Mouse (Mus musculus): ENCODE results near the gene Vkorc1l1. TPM values are rescaled to one million over a fixed set of nuclear protein-coding genes. Genes with fewer than 3 reads are reported as not detected.

Gene Vkorc1l1
- polyA plus RNA-seq, 1 experiment from 2014 or later = 17.3 TPM

DNA sequence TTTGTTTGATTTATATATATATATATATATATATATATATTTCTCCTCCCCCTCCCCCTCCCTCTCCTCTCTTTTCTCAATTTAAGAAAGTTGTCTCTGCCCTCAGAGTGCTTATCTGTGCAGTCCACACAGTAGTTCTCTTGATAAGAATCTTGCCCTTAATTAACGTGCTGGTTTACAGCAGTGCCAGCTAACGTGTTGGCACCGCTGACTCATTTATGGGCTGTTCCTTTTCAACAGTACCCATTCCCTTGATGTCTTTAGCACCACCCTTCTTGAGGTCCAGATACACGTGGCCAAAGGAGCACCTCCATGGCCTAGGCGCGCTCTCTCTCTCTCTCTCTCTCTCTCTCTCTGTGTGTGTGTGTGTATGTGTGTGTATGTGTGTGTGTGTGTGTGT is 14.0 kb downstream of the Vkorc1l1 start:
- H3K4me3 ChIP-seq (ENCODE audit: low read depth, low read length) = no peak overlapping the region
- WGBS (ENCODE audit: insufficient replicate concordance) = 24% methylated on average over 6 of the region's 6 CpGs
- no peaks in the 10 kb centered on the region for H3K9me3 ChIP-seq (replicated peaks; ENCODE audit: control insufficient read depth, low read length)
- peaks cover 28% of the 10 kb centered on the region for H3K4me1 ChIP-seq (ENCODE audit: control insufficient read depth, low read depth, low read length)
- peak overlapping the region; percentile 91 for H3K27ac ChIP-seq (ENCODE audit: low read length)
- ATAC-seq (ENCODE audit: low read depth) = peak; percentile 94
- no peaks in the 10 kb centered on the region for H3K27me3 ChIP-seq (ENCODE audit: control insufficient read depth, insufficient read depth, low read depth, low read length)
- H3K9ac ChIP-seq (ENCODE audit: low read depth, low read length) = no peak overlapping the region
- peak overlapping the region; percentile 54 for H3K4me2 ChIP-seq (ENCODE audit: low read depth, low read length)
- H3K36me3 ChIP-seq (ENCODE audit: control insufficient read depth, insufficient read depth) = peaks cover 6% of the 10 kb centered on the region; the same call in 1 of the 2 replicates

DNA sequence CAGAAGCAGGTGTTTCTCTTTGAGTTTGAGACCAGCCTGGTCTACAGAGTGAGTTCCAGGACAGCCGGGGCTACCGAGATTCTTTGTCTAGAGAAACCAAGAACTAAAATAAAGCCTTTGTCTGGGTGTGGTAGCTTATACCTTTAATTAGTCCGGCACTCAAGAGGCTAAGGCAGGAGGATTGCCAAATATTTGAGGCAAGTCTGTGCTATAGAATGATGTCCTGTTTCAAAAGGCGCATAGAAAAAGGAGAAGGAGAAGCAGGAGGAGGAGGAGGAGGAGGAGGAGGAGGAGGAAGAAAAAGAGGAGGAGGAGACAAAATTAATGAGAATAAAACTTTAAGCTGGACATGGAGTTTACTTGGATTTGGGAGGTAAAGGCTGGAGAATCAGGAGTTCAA is 21.5 kb downstream of the Vkorc1l1 start:
- ATAC-seq (ENCODE audit: low read depth) = no peak
- WGBS (ENCODE audit: insufficient replicate concordance) = 71% methylated on average over 4 of the region's 4 CpGs
- no peak overlapping the region for H3K4me3 ChIP-seq (ENCODE audit: low read depth, low read length)

DNA sequence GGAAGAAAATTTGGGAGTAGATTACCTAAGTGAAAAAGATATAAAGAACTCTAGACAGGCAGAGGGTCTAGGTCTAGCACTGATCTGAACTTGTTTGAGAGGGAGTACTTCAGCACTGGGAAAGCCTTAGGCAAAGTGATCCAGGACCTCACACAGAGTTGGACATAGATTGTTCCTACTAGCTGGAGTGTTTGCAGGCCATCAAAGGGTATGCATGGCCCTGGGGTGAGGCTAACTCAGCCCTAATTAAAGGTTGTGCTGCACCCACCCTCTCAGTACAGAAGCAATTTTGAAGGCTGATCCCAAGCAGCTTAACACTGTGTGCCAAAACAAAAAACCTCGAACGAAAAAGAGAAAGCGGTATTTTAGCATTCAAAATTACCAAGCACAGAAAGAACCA is 24.7 kb downstream of the Vkorc1l1 start:
- H3K27me3 ChIP-seq (ENCODE audit: control insufficient read depth, insufficient read depth, low read depth, low read length) = no peaks in the 10 kb centered on the region
- no peak for ATAC-seq (ENCODE audit: low read depth)
- H3K9ac ChIP-seq (ENCODE audit: low read depth, low read length) = no peak overlapping the region
- 87% methylated on average over 3 of the region's 3 CpGs for WGBS (ENCODE audit: insufficient replicate concordance)
- H3K4me1 ChIP-seq (ENCODE audit: control insufficient read depth, low read depth, low read length) = peaks cover 3% of the 10 kb centered on the region
- no peak overlapping the region for H3K27ac ChIP-seq (ENCODE audit: low read length)
- no peaks in the 10 kb centered on the region; the same call in 1 of the 2 replicates for H3K36me3 ChIP-seq (ENCODE audit: control insufficient read depth, insufficient read depth)
- no peak overlapping the region for H3K4me3 ChIP-seq (ENCODE audit: low read depth, low read length)
- H3K9me3 ChIP-seq (replicated peaks; ENCODE audit: control insufficient read depth, low read length) = no peaks in the 10 kb centered on the region
- H3K4me2 ChIP-seq (ENCODE audit: low read depth, low read length) = no peak overlapping the region

More for the DNA sequence above, 21.5 kb downstream of the Vkorc1l1 start:
- H3K9me3 ChIP-seq (replicated peaks; ENCODE audit: control insufficient read depth, low read length) = no peaks in the 10 kb centered on the region
- H3K4me2 ChIP-seq (ENCODE audit: low read depth, low read length) = no peak overlapping the region
- no peaks in the 10 kb centered on the region for H3K27me3 ChIP-seq (ENCODE audit: control insufficient read depth, insufficient read depth, low read depth, low read length)
- H3K4me1 ChIP-seq (ENCODE audit: control insufficient read depth, low read depth, low read length) = no peaks in the 10 kb centered on the region; the same call in none of the 2 replicates
- no peak overlapping the region for H3K9ac ChIP-seq (ENCODE audit: low read depth, low read length)
- peaks cover 6% of the 10 kb centered on the region; the same call in 1 of the 2 replicates for H3K36me3 ChIP-seq (ENCODE audit: control insufficient read depth, insufficient read depth)
- no peak overlapping the region for H3K27ac ChIP-seq (ENCODE audit: low read length)

DNA sequence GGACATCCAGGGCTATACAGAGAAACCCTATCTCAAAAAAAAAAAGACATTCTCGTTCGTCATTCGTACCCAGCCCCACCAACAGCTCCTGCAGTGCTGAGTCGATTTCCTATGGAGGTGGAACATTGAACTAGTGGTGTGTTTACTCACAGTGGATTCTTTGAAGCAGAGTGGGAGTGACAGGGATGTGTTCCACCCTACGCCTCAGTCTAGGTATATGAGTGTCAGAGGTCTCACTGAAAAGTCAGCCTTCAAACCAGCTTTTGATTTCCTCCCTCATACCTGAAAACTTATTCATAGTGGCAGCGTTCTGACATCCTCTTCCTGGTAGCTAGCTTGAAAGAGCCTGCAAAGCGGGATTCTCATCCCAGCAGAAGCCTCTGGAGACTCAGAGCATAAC is 26.6 kb downstream of the Vkorc1l1 start:
- peak overlapping the region; percentile 3 for H3K27ac ChIP-seq (ENCODE audit: low read length)

DNA sequence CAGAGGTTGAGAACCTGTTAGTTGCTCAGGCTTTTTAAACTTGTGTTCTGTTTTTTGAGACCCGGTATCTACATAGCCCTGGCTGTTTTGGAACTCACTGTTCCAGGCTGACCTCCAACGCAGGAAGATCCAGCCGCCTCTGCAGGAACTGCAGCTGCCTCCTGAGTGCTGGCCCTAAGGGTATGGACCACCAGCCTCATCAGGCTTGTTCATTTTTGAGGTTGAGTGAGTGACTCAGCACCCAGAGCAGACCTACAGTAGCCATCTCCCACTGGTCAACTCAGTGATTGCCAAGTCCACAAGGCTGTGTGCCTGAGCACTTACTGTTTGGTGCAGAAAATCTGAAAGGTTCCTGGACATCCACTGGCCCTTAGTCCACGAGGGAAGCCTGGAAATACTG is 29.7 kb downstream of the Vkorc1l1 start:
- no peak for ATAC-seq (ENCODE audit: low read depth)
- 83% methylated on average over 4 of the region's 4 CpGs for WGBS (ENCODE audit: insufficient replicate concordance)
- Histone ChIP-seq H3K27ac (ENCODE audit: low read length) (peak overlapping the region; percentile 25; the same call in 1 of the 2 replicates), H3K9me3 (replicated peaks; ENCODE audit: control insufficient read depth, low read length) (no peaks in the 10 kb centered on the region), H3K4me2 (ENCODE audit: low read depth, low read length) (no peak overlapping the region), H3K9ac (ENCODE audit: low read depth, low read length) (no peak overlapping the region), H3K36me3 (ENCODE audit: control insufficient read depth, insufficient read depth) (peaks cover 2% of the 10 kb centered on the region; the same call in 1 of the 2 replicates), H3K4me1 (ENCODE audit: control insufficient read depth, low read depth, low read length) (peaks cover 40% of the 10 kb centered on the region), H3K27me3 (ENCODE audit: control insufficient read depth, insufficient read depth, low read depth, low read length) (no peaks in the 10 kb centered on the region), H3K4me3 (ENCODE audit: low read depth, low read length) (no peak overlapping the region)

More for the DNA sequence above, 26.6 kb downstream of the Vkorc1l1 start:
- H3K4me1 ChIP-seq (ENCODE audit: control insufficient read depth, low read depth, low read length) = peaks cover 12% of the 10 kb centered on the region
- peak; percentile 49 for ATAC-seq (ENCODE audit: low read depth)
- H3K27me3 ChIP-seq (ENCODE audit: control insufficient read depth, insufficient read depth, low read depth, low read length) = no peaks in the 10 kb centered on the region
- no peak overlapping the region for H3K4me2 ChIP-seq (ENCODE audit: low read depth, low read length)
- no peaks in the 10 kb centered on the region for H3K9me3 ChIP-seq (replicated peaks; ENCODE audit: control insufficient read depth, low read length)
- WGBS (ENCODE audit: insufficient replicate concordance) = 75% methylated on average over 7 of the region's 7 CpGs
- no peak overlapping the region for H3K9ac ChIP-seq (ENCODE audit: low read depth, low read length)
- H3K36me3 ChIP-seq (ENCODE audit: control insufficient read depth, insufficient read depth) = no peaks in the 10 kb centered on the region; the same call in 1 of the 2 replicates
- no peak overlapping the region for H3K4me3 ChIP-seq (ENCODE audit: low read depth, low read length)

DNA sequence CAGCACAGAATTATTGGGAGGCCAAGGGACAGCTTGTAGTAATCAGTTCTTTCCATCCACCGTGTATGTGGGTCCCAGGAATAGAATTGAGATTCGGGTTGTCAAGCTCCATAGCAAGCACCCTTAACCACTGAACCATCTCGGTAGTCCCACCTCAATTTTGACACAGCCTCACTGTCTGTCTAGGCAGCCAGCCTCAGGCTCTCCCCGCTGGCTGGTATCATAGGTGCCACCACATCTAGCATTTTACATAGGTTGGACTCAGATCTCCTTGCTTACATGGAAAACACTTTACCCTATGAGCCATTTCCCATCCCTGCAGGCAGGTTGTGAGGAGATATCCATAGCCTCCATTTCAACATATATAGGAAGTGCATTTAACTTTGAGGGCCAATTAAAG is 32.6 kb downstream of the Vkorc1l1 start:
- 0 out of 2 replicates have a peak, but pooled peaks have one; percentile 3 for ATAC-seq (ENCODE audit: low read depth)
- peak overlapping the region; percentile 98 for H3K27ac ChIP-seq (ENCODE audit: low read length)
- WGBS (ENCODE audit: insufficient replicate concordance) = 38% methylated on average over 4 of the region's 4 CpGs

DNA sequence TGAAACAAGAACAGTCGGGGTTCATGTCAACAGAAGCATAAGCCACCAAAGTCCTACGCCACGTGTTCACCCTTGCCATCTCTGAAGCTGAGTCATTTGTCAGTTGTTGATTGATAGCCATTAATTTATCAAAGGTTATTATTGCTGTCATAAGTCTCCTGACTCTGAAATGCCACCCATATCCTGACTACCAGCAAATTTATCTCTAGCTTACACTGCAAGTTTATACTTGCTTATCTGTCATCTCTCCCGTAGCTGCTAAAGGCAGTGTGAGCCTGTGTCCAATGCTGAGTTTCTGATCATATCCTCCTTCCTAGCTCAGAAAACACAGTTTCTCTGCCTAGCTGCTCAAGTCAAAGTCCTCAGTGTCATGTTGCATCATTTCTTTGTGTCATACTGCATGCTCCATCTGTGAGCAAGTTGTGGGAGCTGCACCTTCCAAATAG is 33.1 kb downstream of the Vkorc1l1 start:
- Histone ChIP-seq H3K4me1 (ENCODE audit: control insufficient read depth, low read depth, low read length) (peaks cover 68% of the 10 kb centered on the region), H3K36me3 (ENCODE audit: control insufficient read depth, insufficient read depth) (peaks cover 2% of the 10 kb centered on the region; the same call in 1 of the 2 replicates), H3K4me3 (ENCODE audit: low read depth, low read length) (no peak overlapping the region), H3K4me2 (ENCODE audit: low read depth, low read length) (peak overlapping the region; percentile 48), H3K9me3 (replicated peaks; ENCODE audit: control insufficient read depth, low read length) (no peaks in the 10 kb centered on the region), H3K9ac (ENCODE audit: low read depth, low read length) (peak overlapping the region; percentile 56), H3K27ac (ENCODE audit: low read length) (peak overlapping the region; percentile 98), H3K27me3 (ENCODE audit: control insufficient read depth, insufficient read depth, low read depth, low read length) (no peaks in the 10 kb centered on the region)
- ATAC-seq (ENCODE audit: low read depth) = peak; percentile 88
- 19% methylated on average over 4 of the region's 4 CpGs for WGBS (ENCODE audit: insufficient replicate concordance)

More for the DNA sequence above, 32.6 kb downstream of the Vkorc1l1 start:
- H3K9me3 ChIP-seq (replicated peaks; ENCODE audit: control insufficient read depth, low read length) = no peaks in the 10 kb centered on the region
- no peaks in the 10 kb centered on the region for H3K27me3 ChIP-seq (ENCODE audit: control insufficient read depth, insufficient read depth, low read depth, low read length)
- peaks cover 2% of the 10 kb centered on the region; the same call in 1 of the 2 replicates for H3K36me3 ChIP-seq (ENCODE audit: control insufficient read depth, insufficient read depth)
- H3K4me2 ChIP-seq (ENCODE audit: low read depth, low read length) = peak overlapping the region; percentile 48
- H3K9ac ChIP-seq (ENCODE audit: low read depth, low read length) = peak overlapping the region; percentile 56
- H3K4me1 ChIP-seq (ENCODE audit: control insufficient read depth, low read depth, low read length) = peaks cover 63% of the 10 kb centered on the region
- no peak overlapping the region for H3K4me3 ChIP-seq (ENCODE audit: low read depth, low read length)

DNA sequence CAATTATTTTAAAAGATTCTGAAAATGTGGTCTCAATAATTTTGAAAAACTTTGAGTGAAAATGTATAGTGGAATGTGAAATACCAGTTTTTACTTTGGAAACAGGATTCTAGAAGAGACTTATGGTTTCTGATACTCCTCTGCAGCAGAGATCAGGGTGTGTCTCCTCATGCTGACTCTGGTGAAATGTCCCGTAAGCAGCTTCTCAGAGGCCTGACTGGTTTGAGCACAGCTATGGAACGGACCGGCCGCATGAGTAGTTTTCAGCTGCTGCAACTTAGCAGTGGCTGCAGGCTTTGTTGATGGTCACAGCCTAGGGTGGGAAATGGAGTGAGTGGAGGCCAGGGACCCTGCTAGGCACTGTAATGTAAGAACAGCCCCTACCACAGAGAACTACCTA is 36.0 kb downstream of the Vkorc1l1 start:
- H3K4me3 ChIP-seq (ENCODE audit: low read depth, low read length) = peak overlapping the region; percentile 24; the same call in 1 of the 2 replicates
- H3K4me2 ChIP-seq (ENCODE audit: low read depth, low read length) = peak overlapping the region; percentile 55

DNA sequence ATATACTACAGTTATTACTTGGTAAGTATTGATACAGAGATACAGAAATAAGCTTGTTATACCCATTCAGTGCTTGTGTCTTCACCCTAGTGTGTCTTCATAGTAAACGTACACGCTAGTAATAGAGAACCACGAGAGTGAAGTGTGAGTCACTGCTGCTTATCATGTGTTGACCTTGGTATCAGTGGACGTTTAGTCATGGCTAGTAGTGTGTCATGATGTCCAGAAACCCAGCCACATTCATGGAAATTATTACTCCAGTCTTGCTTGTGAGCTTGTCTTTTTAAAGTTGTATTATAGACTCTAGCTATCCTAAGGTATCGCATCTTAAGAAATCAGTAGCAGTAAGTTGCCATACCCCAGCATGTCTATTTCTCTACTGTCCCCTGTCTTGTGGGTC is 36.8 kb downstream of the Vkorc1l1 start:
- WGBS (ENCODE audit: insufficient replicate concordance) = 50% methylated on average over 5 of the region's 5 CpGs
- H3K4me1 ChIP-seq (ENCODE audit: control insufficient read depth, low read depth, low read length) = peaks cover 70% of the 10 kb centered on the region

More for the DNA sequence above, 36.0 kb downstream of the Vkorc1l1 start:
- H3K9ac ChIP-seq (ENCODE audit: low read depth, low read length) = peak overlapping the region; percentile 62
- H3K9me3 ChIP-seq (replicated peaks; ENCODE audit: control insufficient read depth, low read length) = no peaks in the 10 kb centered on the region
- WGBS (ENCODE audit: insufficient replicate concordance) = 35% methylated on average over 4 of the region's 4 CpGs
- ATAC-seq (ENCODE audit: low read depth) = peak; percentile 42; the same call in 1 of the 2 replicates
- H3K27ac ChIP-seq (ENCODE audit: low read length) = peak overlapping the region; percentile 97
- H3K27me3 ChIP-seq (ENCODE audit: control insufficient read depth, insufficient read depth, low read depth, low read length) = no peaks in the 10 kb centered on the region
- peaks cover 2% of the 10 kb centered on the region; the same call in 1 of the 2 replicates for H3K36me3 ChIP-seq (ENCODE audit: control insufficient read depth, insufficient read depth)
- peaks cover 75% of the 10 kb centered on the region for H3K4me1 ChIP-seq (ENCODE audit: control insufficient read depth, low read depth, low read length)

More for the DNA sequence above, 36.8 kb downstream of the Vkorc1l1 start:
- Histone ChIP-seq H3K9me3 (replicated peaks; ENCODE audit: control insufficient read depth, low read length) (no peaks in the 10 kb centered on the region), H3K27me3 (ENCODE audit: control insufficient read depth, insufficient read depth, low read depth, low read length) (no peaks in the 10 kb centered on the region), H3K4me3 (ENCODE audit: low read depth, low read length) (no peak overlapping the region), H3K9ac (ENCODE audit: low read depth, low read length) (0 out of 2 replicates have a peak overlapping the region, but pooled peaks have one; percentile 1), H3K4me2 (ENCODE audit: low read depth, low read length) (no peak overlapping the region), H3K36me3 (ENCODE audit: control insufficient read depth, insufficient read depth) (peaks cover 5% of the 10 kb centered on the region; the same call in 1 of the 2 replicates), H3K27ac (ENCODE audit: low read length) (peak overlapping the region; percentile 87)
- ATAC-seq (ENCODE audit: low read depth) = peak; percentile 44
